Mouse (Mus musculus): ENCODE results near the gene Dgkd. TPM values are rescaled to one million over a fixed set of nuclear protein-coding genes. Genes with fewer than 3 reads are reported as not detected.

Dgkd gene
- polyA plus RNA-seq, 1 experiment from 2014 or later = 8.7 TPM

- H3K9ac ChIP-seq (ENCODE audit: low read length) = no peak overlapping the region
- no peaks in the 10 kb centered on the region for H3K27me3 ChIP-seq (ENCODE audit: control insufficient read depth, insufficient read depth, low read length)
- peaks cover 2% of the 10 kb centered on the region; the same call in 1 of the 2 replicates for H3K36me3 ChIP-seq (ENCODE audit: control insufficient read depth, insufficient read depth, low read length)
- DNase-seq (ENCODE audit: low spot score) = peak; percentile 26
- no peak overlapping the region for H3K4me3 ChIP-seq (ENCODE audit: low read depth, low read length)
- no peaks in the 10 kb centered on the region for H3K9me3 ChIP-seq (ENCODE audit: control insufficient read depth, low read length)
- H3K27ac ChIP-seq (replicated peaks) = peak overlapping the region; percentile 37
- no peak overlapping the region for H3K4me2 ChIP-seq (replicated peaks; ENCODE audit: low read depth)
- peaks cover 2% of the 10 kb centered on the region; the same call in 1 of the 2 replicates for H3K4me1 ChIP-seq (replicated peaks; ENCODE audit: control insufficient read depth, insufficient read depth)
- ATAC-seq (ENCODE audit: low FRiP score, low TSS enrichment) = peak; percentile 49; the same call in 1 of the 2 replicates
- no peak for TF ChIP-seq CTCF (IDR thresholded peaks at IDR 0.05; ENCODE audit: low read depth)
- no peak for TF ChIP-seq EP300 (optimal IDR thresholded peaks at IDR 0.05)
- 12% methylated on average over 3 of the region's 3 CpGs for WGBS
Observed at GRCm38 (mm10) chr1:87879494-87880325, 26.6 kb downstream of the Dgkd start.

- Histone ChIP-seq H3K36me3 (ENCODE audit: control insufficient read depth, insufficient read depth, low read length) (peaks cover 2% of the 10 kb centered on the region; the same call in 1 of the 2 replicates), H3K9ac (ENCODE audit: low read length) (no peak overlapping the region), H3K4me1 (replicated peaks; ENCODE audit: control insufficient read depth, insufficient read depth) (peaks cover 2% of the 10 kb centered on the region; the same call in 1 of the 2 replicates), H3K27ac (replicated peaks) (peak overlapping the region; percentile 37; the same call in 1 of the 2 replicates), H3K27me3 (ENCODE audit: control insufficient read depth, insufficient read depth, low read length) (no peaks in the 10 kb centered on the region), H3K9me3 (ENCODE audit: control insufficient read depth, low read length) (no peaks in the 10 kb centered on the region), H3K4me3 (ENCODE audit: low read depth, low read length) (no peak overlapping the region), H3K4me2 (replicated peaks; ENCODE audit: low read depth) (no peak overlapping the region)
- DNase-seq (ENCODE audit: low spot score) (no peak), ATAC-seq (ENCODE audit: low FRiP score, low TSS enrichment) (no peak)
- 86% methylated on average over 6 of the region's 6 CpGs for WGBS
- TF ChIP-seq EP300 (optimal IDR thresholded peaks at IDR 0.05) (no peak), CTCF (IDR thresholded peaks at IDR 0.05; ENCODE audit: low read depth) (no peak)
Observed at GRCm38 (mm10) chr1:87880326-87880627, 27.2 kb downstream of the Dgkd start.

GRCm38 (mm10) chr1:87880856-87881255, 27.8 kb downstream of the Dgkd start:
- 45% methylated on average over 2 of the region's 2 CpGs for WGBS
- Histone ChIP-seq H3K27me3 (ENCODE audit: control insufficient read depth, insufficient read depth, low read length) (no peaks in the 10 kb centered on the region), H3K4me2 (replicated peaks; ENCODE audit: low read depth) (no peak overlapping the region), H3K9ac (ENCODE audit: low read length) (no peak overlapping the region), H3K36me3 (ENCODE audit: control insufficient read depth, insufficient read depth, low read length) (peaks cover 2% of the 10 kb centered on the region; the same call in 1 of the 2 replicates), H3K27ac (replicated peaks) (no peak overlapping the region), H3K4me1 (replicated peaks; ENCODE audit: control insufficient read depth, insufficient read depth) (peaks cover 2% of the 10 kb centered on the region; the same call in 1 of the 2 replicates), H3K9me3 (ENCODE audit: control insufficient read depth, low read length) (no peaks in the 10 kb centered on the region), H3K4me3 (ENCODE audit: low read depth, low read length) (no peak overlapping the region)
- TF ChIP-seq CTCF (IDR thresholded peaks at IDR 0.05; ENCODE audit: low read depth) = no peak
- no peak for TF ChIP-seq EP300 (optimal IDR thresholded peaks at IDR 0.05)
- ATAC-seq (ENCODE audit: low FRiP score, low TSS enrichment) (no peak), DNase-seq (ENCODE audit: low spot score) (no peak)

DNA sequence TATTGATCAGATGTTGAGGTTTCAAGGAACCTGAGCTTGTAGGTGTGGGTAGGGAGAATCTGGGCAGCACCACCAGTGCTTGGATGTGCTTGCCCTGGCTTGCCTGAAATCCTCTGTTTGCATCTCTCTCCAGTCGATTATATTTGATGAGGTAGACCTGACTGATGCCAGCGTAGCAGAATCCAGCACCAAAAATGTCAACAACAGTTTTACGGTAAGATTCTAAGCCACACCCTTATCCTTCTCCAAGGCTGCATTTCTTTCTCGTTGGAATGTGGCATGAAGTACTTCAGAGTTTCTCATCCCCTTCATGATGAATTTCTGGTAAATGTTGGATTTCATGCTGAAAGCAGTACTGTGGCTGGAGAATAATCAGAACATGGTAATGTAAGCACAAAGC, 28.6 kb downstream of the Dgkd start:
- TF ChIP-seq CTCF (IDR thresholded peaks at IDR 0.05; ENCODE audit: low read depth) (no peak), EP300 (optimal IDR thresholded peaks at IDR 0.05) (no peak)
- H3K27ac ChIP-seq (replicated peaks) = peak overlapping the region; percentile 19; the same call in 1 of the 2 replicates

GRCm38 (mm10) chr1:87882554-87882953, 29.5 kb downstream of the Dgkd start:
- no peak overlapping the region for H3K27ac ChIP-seq (replicated peaks)
- peaks cover 2% of the 10 kb centered on the region; the same call in 1 of the 2 replicates for H3K4me1 ChIP-seq (replicated peaks; ENCODE audit: control insufficient read depth, insufficient read depth)
- H3K4me3 ChIP-seq (ENCODE audit: low read depth, low read length) = no peak overlapping the region
- H3K9me3 ChIP-seq (ENCODE audit: control insufficient read depth, low read length) = no peaks in the 10 kb centered on the region
- no peaks in the 10 kb centered on the region for H3K27me3 ChIP-seq (ENCODE audit: control insufficient read depth, insufficient read depth, low read length)
- peaks cover 2% of the 10 kb centered on the region; the same call in 1 of the 2 replicates for H3K36me3 ChIP-seq (ENCODE audit: control insufficient read depth, insufficient read depth, low read length)
- no peak for TF ChIP-seq CTCF (IDR thresholded peaks at IDR 0.05; ENCODE audit: low read depth)
- no peak for TF ChIP-seq EP300 (optimal IDR thresholded peaks at IDR 0.05)
- H3K4me2 ChIP-seq (replicated peaks; ENCODE audit: low read depth) = no peak overlapping the region
- DNase-seq (ENCODE audit: low spot score) = no peak
- no peak overlapping the region for H3K9ac ChIP-seq (ENCODE audit: low read length)
- no peak for ATAC-seq (ENCODE audit: low FRiP score, low TSS enrichment)

More for the DNA sequence above, 28.6 kb downstream of the Dgkd start:
- H3K9me3 ChIP-seq (ENCODE audit: control insufficient read depth, low read length) = no peaks in the 10 kb centered on the region
- no peaks in the 10 kb centered on the region for H3K27me3 ChIP-seq (ENCODE audit: control insufficient read depth, insufficient read depth, low read length)
- H3K4me1 ChIP-seq (replicated peaks; ENCODE audit: control insufficient read depth, insufficient read depth) = peaks cover 2% of the 10 kb centered on the region; the same call in 1 of the 2 replicates
- DNase-seq (ENCODE audit: low spot score) (no peak), ATAC-seq (ENCODE audit: low FRiP score, low TSS enrichment) (no peak)
- 29% methylated on average over 4 of the region's 4 CpGs for WGBS
- no peak overlapping the region for H3K9ac ChIP-seq (ENCODE audit: low read length)
- H3K36me3 ChIP-seq (ENCODE audit: control insufficient read depth, insufficient read depth, low read length) = peaks cover 2% of the 10 kb centered on the region; the same call in 1 of the 2 replicates
- no peak overlapping the region for H3K4me2 ChIP-seq (replicated peaks; ENCODE audit: low read depth)
- H3K4me3 ChIP-seq (ENCODE audit: low read depth, low read length) = no peak overlapping the region

- Histone ChIP-seq H3K27ac (replicated peaks) (peak overlapping the region; percentile 88), H3K4me1 (replicated peaks; ENCODE audit: control insufficient read depth, insufficient read depth) (no peaks in the 10 kb centered on the region), H3K36me3 (ENCODE audit: control insufficient read depth, insufficient read depth, low read length) (no peaks in the 10 kb centered on the region), H3K27me3 (ENCODE audit: control insufficient read depth, insufficient read depth, low read length) (no peaks in the 10 kb centered on the region), H3K9ac (ENCODE audit: low read length) (no peak overlapping the region), H3K9me3 (ENCODE audit: control insufficient read depth, low read length) (no peaks in the 10 kb centered on the region), H3K4me2 (replicated peaks; ENCODE audit: low read depth) (no peak overlapping the region), H3K4me3 (ENCODE audit: low read depth, low read length) (no peak overlapping the region)
- DNase-seq (ENCODE audit: low spot score) (no peak), ATAC-seq (ENCODE audit: low FRiP score, low TSS enrichment) (0 out of 2 replicates have a peak, but pooled peaks have one; percentile 1)
- no peak for TF ChIP-seq EP300 (optimal IDR thresholded peaks at IDR 0.05)
- TF ChIP-seq CTCF (IDR thresholded peaks at IDR 0.05; ENCODE audit: low read depth) = peak; percentile 29; the same call in 1 of the 2 replicates
- WGBS = 61% methylated on average over 1 of the region's 1 CpGs
Observed at GRCm38 (mm10) chr1:87890960-87891359, 37.9 kb downstream of the Dgkd start.
